In genomic region chr1:192090689-192091567, GRCm38 (mm10) we compare ENCODE assay signal across 9 mouse cellular contexts. TPM values are rescaled to one million over a fixed set of nuclear protein-coding genes. Genes with fewer than 3 reads are reported as not detected.
DNase-seq lines count a peak whose midpoint lies in the region; ATAC-seq lines count a peak whose summit lies in the region.
"Had no signal": no experiment of that assay in that cellular context is flagged by ENCODE, and none has a peak within 500 bp of the region (broad histone marks: within the 10 kb centered on the region; RNA-seq: fewer than 3 reads in every experiment).

No protein-coding gene starts in this region.

- 80% methylated on average over 11 of the region's 11 CpGs for WGBS in forebrain, embryonic 13.5 days
- WGBS in forebrain, embryonic 11.5 days: 81% methylated on average over 11 of the region's 11 CpGs
- WGBS in lung, embryonic 16.5 days: 66% methylated on average over 11 of the region's 11 CpGs
- WGBS in hindbrain, embryonic 16.5 days: 76% methylated on average over 11 of the region's 11 CpGs

- no peak overlapping the region for H3K4me3 ChIP-seq in forebrain, embryonic 13.5 days
- no peak overlapping the region for H3K4me3 ChIP-seq in forebrain, embryonic 11.5 days (ENCODE audit: low read depth, low read length)
- peak overlapping the region; percentile 79 for H3K4me3 ChIP-seq in lung, embryonic 16.5 days (ENCODE audit: low read length)
- no peak overlapping the region for H3K4me3 ChIP-seq in hindbrain, embryonic 16.5 days (ENCODE audit: low read length)

- ATAC-seq in forebrain, embryonic 13.5 days: no peak
- no peak for ATAC-seq in forebrain, embryonic 11.5 days (replicated peaks; ENCODE audit: low FRiP score)
- no peak for ATAC-seq in lung, embryonic 16.5 days (ENCODE audit: low read depth)
- no peak for ATAC-seq in hindbrain, embryonic 16.5 days

- no peaks in the 10 kb centered on the region for H3K36me3 ChIP-seq in forebrain, embryonic 13.5 days (ENCODE audit: poor library complexity, severe bottlenecking)
- no peaks in the 10 kb centered on the region for H3K36me3 ChIP-seq in forebrain, embryonic 11.5 days (ENCODE audit: control insufficient read depth, insufficient read depth, low read length)
- no peaks in the 10 kb centered on the region for H3K36me3 ChIP-seq in lung, embryonic 16.5 days (ENCODE audit: control insufficient read depth, insufficient read depth, low read length)
- no peaks in the 10 kb centered on the region for H3K36me3 ChIP-seq in hindbrain, embryonic 16.5 days (ENCODE audit: control insufficient read depth, insufficient read depth, low read length)

- H3K9me3 ChIP-seq in forebrain, embryonic 13.5 days (replicated peaks): no peaks in the 10 kb centered on the region
- no peaks in the 10 kb centered on the region for H3K9me3 ChIP-seq in forebrain, embryonic 11.5 days (ENCODE audit: control insufficient read depth, low read length)
- H3K9me3 ChIP-seq in lung, embryonic 16.5 days (ENCODE audit: control insufficient read depth, low read length): no peaks in the 10 kb centered on the region
- no peaks in the 10 kb centered on the region for H3K9me3 ChIP-seq in hindbrain, embryonic 16.5 days (ENCODE audit: control insufficient read depth, low read length)

- H3K9ac ChIP-seq in forebrain, embryonic 13.5 days: no peak overlapping the region
- H3K9ac ChIP-seq in forebrain, embryonic 11.5 days (ENCODE audit: low read length): no peak overlapping the region
- peak overlapping the region; percentile 90 for H3K9ac ChIP-seq in lung, embryonic 16.5 days (ENCODE audit: low read length)
- no peak overlapping the region for H3K9ac ChIP-seq in hindbrain, embryonic 16.5 days (ENCODE audit: low read depth, low read length)

- DNase-seq in forebrain, embryonic 11.5 days (ENCODE audit: low spot score): no peak
- DNase-seq in lung, postnatal 10 days: no peak
- DNase-seq in spleen, postnatal 10 days (ENCODE audit: low spot score in 2 of 2): peak; percentile 43 to 58
- no peak for DNase-seq in gastrocnemius, postnatal 10 days
- no peak for DNase-seq in testis, postnatal 14 days (ENCODE audit: low spot score)
- DNase-seq: retina, postnatal 1 day had no signal

- peak overlapping the region; percentile 85; the same call in 1 of the 2 replicates for H3K4me2 ChIP-seq in forebrain, embryonic 13.5 days
- no peak overlapping the region for H3K4me2 ChIP-seq in forebrain, embryonic 11.5 days (ENCODE audit: low read depth, low read length, severe bottlenecking)
- H3K4me2 ChIP-seq in lung, embryonic 16.5 days (ENCODE audit: low read depth, low read length): peak overlapping the region; percentile 80
- H3K4me2 ChIP-seq in hindbrain, embryonic 16.5 days (ENCODE audit: low read length): peak overlapping the region; percentile 12; the same call in 1 of the 2 replicates

- peaks cover 25% of the 10 kb centered on the region for H3K27me3 ChIP-seq in forebrain, embryonic 13.5 days
- H3K27me3 ChIP-seq in forebrain, embryonic 11.5 days (ENCODE audit: control insufficient read depth, insufficient read depth, low read length): peaks cover 7% of the 10 kb centered on the region; the same call in 1 of the 2 replicates
- no peaks in the 10 kb centered on the region; the same call in 1 of the 2 replicates for H3K27me3 ChIP-seq in lung, embryonic 16.5 days (ENCODE audit: control insufficient read depth, insufficient read depth, low read depth, low read length)
- peaks cover 7% of the 10 kb centered on the region for H3K27me3 ChIP-seq in hindbrain, embryonic 16.5 days (replicated peaks; ENCODE audit: control insufficient read depth, insufficient read depth, low read length)

- no peak overlapping the region for H3K27ac ChIP-seq in forebrain, embryonic 13.5 days
- no peak overlapping the region for H3K27ac ChIP-seq in forebrain, embryonic 11.5 days (ENCODE audit: low read depth, low read length)
- no peak overlapping the region for H3K27ac ChIP-seq in lung, embryonic 16.5 days (ENCODE audit: low read length)
- no peak overlapping the region for H3K27ac ChIP-seq in hindbrain, embryonic 16.5 days (ENCODE audit: low read depth, low read length)

- H3K4me1 ChIP-seq in forebrain, embryonic 13.5 days: peaks cover 6% of the 10 kb centered on the region
- peaks cover 3% of the 10 kb centered on the region; the same call in 1 of the 2 replicates for H3K4me1 ChIP-seq in forebrain, embryonic 11.5 days (replicated peaks; ENCODE audit: control insufficient read depth, insufficient read depth, low read length)
- H3K4me1 ChIP-seq in lung, embryonic 16.5 days (replicated peaks; ENCODE audit: control insufficient read depth, insufficient read depth, low read length): peaks cover 35% of the 10 kb centered on the region
- H3K4me1 ChIP-seq in hindbrain, embryonic 16.5 days (ENCODE audit: control insufficient read depth, insufficient read depth, low read depth, low read length): peaks cover 5% of the 10 kb centered on the region; the same call in 1 of the 2 replicates

RNA-seq across cellular contexts. Expression of gene Traf5, which starts 1.4 kb away (rescaled TPM):
- polyA plus RNA-seq in forebrain, embryonic 13.5 days (2015; fragmentation: Nextera tagmentation; extraction: Ambion mirVana): 2.7 and 4.1 TPM in 2 replicates
- 2.8 and 4.4 TPM in 2 replicates for polyA plus RNA-seq in forebrain, embryonic 11.5 days (2014; fragmentation: Nextera tagmentation; extraction: Ambion mirVana)
- polyA plus RNA-seq in lung, embryonic 16.5 days (2015; fragmentation: Nextera tagmentation; extraction: Ambion mirVana): 21.9 and 23.4 TPM in 2 replicates
- 2.2 and 2.5 TPM in 2 replicates for polyA plus RNA-seq in hindbrain, embryonic 16.5 days (2015; fragmentation: Nextera tagmentation; extraction: Ambion mirVana)
- total RNA-seq in gastrocnemius, postnatal 10 days (2021): 10 to 100 TPM in 1 of 2 experiments, 1 to 10 TPM in 1; 9.4 to 13.1 TPM

RNA-seq across cellular contexts. Expression of gene Rcor3, which starts 46.9 kb away (rescaled TPM):
- 20.3 and 22.2 TPM in 2 replicates for polyA plus RNA-seq in forebrain, embryonic 13.5 days (2015; fragmentation: Nextera tagmentation; extraction: Ambion mirVana)
- 17.4 and 18.1 TPM in 2 replicates for polyA plus RNA-seq in forebrain, embryonic 11.5 days (2014; fragmentation: Nextera tagmentation; extraction: Ambion mirVana)
- 29.2 and 30.3 TPM in 2 replicates for polyA plus RNA-seq in lung, embryonic 16.5 days (2015; fragmentation: Nextera tagmentation; extraction: Ambion mirVana)
- 40.8 and 42.1 TPM in 2 replicates for polyA plus RNA-seq in hindbrain, embryonic 16.5 days (2015; fragmentation: Nextera tagmentation; extraction: Ambion mirVana)
- total RNA-seq in gastrocnemius, postnatal 10 days (2021): 10 to 100 TPM; 23.9 to 35.8 TPM

Comparison
In these comparisons a context has a peak if more than half of its experiments do, and no peak if none do; other contexts are left out.
1. DNase-seq: peak in spleen, postnatal 10 days (2 of 2); none in forebrain, embryonic 11.5 days (single experiment), lung, postnatal 10 days (single experiment), gastrocnemius, postnatal 10 days (single experiment) and testis, postnatal 14 days (single experiment).